Mouse (Mus musculus) cerebellum, postnatal 10 days (tissue): ENCODE results near the gene Kctd15.

Experiments used
- DNase-seq, 2 experiments: peaks; one replicate each; pipeline ENCODE4 v3.0.0; 2021; ENCODE audit warnings: mixed read lengths in 2 of 2

Kctd15 gene

DNA sequence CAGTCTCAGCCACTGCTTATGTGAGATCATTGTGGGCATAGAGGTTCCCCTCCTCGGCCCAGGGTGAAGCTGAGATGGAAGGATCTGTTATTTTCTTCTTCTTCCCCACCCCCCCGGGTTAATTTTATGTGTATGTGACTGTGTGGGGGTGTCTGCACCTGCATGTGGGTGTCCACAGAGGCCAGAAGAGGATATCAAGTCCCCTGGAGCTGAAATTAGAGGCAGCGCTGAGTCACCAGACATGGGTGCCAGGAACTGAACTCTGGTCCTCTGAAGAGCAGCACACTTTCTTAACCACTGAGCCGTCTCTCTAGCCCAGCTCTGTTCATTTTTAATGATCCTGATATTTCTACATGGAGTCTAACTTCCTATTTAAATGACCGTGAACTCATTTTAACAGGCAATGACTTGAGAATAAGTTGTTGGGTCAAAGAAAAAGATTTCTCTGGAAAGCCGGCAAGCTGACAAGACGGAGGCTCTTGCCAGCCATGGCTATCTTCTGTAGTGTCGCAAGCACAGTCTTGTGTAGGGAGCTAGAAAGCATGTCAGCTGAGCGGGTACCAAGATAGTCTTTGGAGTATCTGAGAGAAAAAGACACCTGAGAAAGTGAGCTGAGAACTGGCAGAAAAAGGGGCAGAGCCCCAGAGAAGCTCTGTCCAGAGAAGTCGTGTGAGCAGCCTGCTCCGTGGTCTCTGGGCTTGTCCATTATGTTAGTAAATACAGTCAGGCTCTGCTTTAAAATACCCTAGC, 38.2 kb downstream of the Kctd15 start:
- DNase-seq = no peak

DNA sequence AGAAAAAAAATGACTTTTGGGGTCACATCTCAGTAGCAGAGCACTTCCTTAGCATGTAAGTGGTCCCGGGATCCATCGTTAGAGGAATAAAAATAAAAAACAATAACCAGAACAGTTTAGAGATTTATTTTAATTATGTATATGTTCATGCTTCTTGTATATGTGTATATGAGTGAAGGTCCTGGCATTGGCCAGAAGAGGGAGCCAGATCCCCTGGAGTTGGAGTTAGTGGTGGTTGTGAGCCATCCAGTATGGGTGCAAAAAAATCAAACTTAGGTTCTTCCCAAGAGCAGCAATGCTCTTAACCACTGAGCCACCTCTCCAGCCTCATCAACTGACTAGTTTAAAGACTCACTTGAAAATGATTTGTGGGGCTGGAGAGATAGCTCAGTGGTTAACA, 40.3 kb downstream of the Kctd15 start:
- DNase-seq = no peak

DNA sequence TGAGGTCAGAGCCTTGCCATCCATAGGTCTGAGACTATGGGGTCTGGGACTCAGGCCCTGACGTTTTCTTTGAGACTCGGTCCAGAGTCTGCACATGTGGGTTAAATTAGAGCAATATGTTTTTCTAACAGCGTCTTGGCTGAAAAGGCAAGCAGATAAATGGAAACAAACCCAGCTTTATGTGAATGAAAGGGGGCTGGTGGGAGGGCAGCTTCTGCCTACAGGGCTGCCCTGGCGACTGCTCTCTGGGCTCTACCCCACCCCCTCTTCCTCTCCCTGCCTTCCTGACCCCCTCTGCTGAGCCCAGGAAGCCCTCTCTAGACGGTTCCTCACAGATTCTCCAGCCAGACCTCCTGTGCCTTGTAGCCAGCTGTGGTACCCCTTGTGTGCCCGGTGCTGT, 46.1 kb downstream of the Kctd15 start:
- no peak for DNase-seq

DNA sequence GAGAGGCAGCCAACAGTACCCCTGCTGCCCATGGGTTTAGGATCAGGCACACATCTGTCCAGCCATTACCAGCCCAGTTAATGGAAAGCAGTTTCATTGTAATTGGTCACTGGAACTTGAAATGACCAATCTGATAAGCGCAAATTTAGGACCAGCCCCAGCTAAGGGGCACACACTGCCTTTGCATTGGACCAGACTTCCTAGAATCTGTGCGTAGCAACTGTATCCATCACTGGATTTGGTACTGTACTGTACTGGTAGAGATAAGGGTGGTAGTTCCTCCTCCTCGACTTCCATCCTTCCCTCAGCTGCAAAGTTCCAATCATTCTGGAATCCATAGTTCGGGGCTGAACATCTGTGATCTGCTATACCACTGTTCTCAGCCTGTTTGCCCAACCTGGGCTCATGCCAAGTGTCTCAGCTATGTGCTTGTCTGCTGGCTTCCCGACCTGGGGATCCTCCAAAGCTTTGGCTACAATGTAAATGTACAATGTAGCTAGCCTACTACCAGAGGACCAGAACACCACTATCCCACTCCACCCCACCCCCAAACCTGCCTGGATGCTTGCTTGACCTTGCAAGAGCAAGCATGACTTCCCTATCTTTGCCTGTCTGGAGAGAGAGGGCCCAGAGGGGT, 49.1 kb downstream of the Kctd15 start:
- DNase-seq = peak; percentile 59 to 70

DNA sequence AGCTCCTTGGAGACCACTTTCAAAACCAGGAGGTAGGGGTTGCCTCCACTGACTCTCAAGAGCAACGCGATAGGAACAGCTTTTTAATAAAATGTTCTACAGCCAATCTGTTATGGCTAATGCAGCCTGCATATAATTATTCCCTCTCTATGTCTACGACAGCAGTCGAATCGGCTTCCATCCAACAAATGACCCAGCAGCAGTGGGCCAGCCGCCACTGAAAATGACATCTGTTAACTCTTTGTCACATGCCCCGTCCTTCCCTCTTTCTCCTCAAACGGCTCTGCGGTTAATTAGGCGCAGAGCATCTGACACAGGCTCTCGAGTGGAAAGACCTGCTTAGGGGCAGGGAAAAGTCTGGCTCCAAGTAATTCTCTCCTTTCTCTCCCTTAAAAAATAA, 49.8 kb downstream of the Kctd15 start:
- DNase-seq = peak; percentile 94 to 95

DNA sequence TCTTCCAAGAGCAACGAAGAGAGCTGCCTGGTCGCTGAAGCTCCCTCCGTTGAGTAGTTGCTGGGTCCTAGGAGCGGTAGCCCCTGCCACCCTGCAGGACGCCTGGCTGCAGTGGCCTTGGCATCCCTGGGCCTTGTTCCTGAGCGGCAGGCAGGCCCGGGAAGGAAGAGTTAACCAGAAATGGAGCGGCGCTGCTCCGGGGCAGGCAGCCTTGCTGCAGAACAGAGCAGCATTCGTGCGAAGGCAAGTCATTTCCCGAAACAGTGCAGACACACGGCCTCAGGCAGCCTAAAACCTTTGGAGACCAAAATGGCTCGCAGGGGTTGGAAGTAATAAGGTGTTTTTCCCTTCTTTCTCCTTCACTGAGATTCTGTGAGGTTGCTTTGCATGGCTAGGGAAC, 50.5 kb downstream of the Kctd15 start:
- peak; percentile 72 to 74 for DNase-seq

DNA sequence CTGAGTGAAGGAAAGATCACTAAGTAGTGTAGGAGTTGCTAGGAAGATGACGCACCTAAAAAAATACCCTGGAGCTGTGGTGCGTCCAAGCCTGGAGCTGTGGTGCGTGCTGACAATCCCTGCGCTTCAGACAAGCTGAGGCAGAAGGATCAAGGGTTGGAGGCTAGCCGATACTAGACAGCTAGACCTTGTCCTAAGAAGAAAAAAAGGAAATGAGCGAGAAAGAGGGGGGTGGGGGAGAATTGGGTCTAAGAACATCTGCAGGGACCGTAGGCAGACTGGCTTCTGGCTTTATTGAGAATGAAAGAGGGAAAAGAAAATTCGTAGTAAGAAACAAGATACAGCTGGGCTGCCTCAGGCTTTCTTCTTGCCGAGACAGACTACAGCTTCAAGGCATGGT, 58.0 kb downstream of the Kctd15 start:
- DNase-seq = no peak

DNA sequence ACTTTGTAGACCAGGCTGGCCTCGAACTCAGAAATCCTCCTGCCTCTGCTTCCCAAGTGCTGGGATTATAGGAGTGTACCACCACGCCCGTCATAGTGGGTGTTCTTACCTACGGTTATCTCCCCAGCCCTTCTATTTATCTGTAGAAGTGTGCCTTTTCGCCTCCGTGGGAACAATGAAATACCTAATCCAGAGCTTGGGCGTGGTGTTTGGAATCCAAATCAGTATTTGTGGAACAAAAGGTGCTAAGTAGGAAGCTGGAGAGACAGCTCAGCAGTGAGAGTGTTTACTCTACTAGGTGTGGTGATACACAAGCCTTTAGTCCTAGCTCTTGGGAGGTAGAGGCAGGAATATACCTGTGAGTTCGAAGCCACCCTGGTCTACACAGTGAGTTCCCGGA, 58.5 kb downstream of the Kctd15 start:
- no peak for DNase-seq

DNA sequence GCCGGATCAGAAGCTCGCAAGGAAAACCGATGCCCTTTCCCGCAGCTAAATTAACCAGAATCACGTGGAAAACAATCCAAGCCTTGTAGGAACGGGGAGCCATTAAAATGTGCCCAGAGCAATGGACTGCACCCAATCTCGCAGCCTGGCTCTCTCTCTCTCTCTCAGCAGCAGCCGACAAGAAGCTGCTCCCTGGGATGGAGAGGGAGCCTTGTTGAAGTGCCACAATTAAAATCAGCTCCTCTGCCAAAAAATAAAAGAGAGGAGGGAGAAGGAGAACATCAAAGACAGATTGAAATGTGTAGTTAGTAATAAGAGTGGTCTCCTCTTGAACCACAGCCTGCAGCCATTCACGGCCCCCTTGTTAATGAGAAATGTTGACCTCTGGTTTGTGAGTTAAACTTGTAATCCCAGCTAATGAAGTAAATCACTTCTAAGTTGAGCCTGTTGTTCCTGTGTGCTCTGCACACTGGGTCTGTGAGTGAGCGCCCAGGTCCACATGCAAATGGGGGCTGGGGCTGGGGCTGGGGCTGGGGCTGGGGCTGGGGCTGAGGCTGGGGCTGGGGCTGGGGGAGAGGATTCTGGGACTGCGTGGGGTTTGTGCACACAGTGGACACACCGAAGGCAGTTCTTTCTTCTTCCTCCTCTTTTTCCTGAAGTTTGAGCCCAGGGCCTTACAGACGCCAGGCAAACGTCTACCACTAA, 59.8 kb downstream of the Kctd15 start:
- DNase-seq = peak in 1 of 2 experiments; percentile 19

DNA sequence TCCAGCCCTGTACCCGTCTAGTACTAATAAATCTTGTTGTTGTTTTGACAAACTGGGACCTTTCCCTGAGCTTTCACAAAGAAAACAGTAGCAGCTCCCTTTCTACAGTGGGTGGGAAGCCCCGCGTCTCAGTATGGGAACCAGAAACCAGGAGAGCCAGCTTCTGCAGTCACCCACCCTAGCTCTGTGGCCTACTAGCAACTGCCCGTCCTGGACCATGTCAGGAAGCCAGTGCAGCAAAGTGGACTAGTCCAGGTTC, 61.3 kb downstream of the Kctd15 start:
- DNase-seq = no peak

DNA sequence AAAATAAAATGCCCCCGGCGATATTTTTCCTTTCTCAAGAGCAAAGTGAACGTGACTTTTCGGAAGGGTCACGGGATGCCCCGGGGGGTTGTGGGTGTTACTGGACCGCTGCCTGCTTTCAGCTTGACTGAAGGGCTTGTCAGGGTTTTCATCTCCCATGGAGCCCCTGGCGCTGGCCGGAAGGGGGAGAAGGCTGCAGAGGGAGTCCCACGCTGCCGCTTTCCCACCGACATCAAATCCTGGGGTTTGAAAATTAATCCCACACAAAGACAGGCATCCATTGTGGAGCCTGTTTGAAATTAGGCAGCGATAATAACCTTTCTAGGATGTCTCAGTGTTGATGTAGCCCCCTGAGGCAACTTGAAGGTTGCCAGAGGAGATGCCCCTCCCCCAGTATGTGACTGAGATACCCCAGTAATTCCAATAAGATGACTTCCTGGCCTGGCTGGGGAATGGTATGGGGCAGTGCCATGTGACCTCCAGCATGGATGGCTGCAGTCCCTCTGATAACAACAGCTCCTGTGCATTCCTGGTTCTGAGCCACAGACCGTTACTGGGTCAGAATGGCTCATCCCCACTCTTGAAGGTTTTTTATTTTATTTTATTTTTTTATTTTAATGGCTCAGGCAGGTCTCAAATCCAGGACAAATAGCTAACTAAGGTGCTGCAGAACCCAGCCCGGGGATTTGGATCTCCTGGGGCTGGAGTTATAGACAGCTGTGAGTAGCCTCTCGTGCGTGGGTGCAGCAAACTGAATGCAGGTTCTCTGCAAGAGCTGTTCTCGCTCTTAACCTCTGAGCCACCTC, 61.8 kb downstream of the Kctd15 start:
- peak; percentile 84 to 85 for DNase-seq

DNA sequence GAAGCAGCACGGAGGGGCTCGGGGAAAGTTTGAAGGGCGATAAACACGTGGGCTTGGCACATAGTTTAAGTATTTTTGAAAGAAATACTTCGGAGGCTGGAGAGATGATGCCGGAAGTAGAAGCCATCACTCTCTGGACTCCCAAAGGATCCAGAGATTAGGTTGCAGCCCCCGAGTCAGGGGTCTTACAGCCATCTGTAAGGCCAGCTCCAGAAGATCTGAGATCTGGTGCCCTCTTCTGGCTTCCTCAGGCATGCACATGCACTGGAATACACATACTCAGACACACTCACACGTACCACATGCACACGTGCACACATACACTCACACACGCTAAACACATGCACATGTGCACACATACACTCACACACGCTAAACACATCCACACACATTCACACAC, 65.8 kb downstream of the Kctd15 start:
- no peak for DNase-seq
